Mouse (Mus musculus): Measurements from ENCODE around the gene Lyzl4. TPM values are rescaled to one million over a fixed set of nuclear protein-coding genes. Genes with fewer than 3 reads are reported as not detected.

Lyzl4 gene
- total and polyA plus RNA-seq, 3 experiments: not detected

DNA sequence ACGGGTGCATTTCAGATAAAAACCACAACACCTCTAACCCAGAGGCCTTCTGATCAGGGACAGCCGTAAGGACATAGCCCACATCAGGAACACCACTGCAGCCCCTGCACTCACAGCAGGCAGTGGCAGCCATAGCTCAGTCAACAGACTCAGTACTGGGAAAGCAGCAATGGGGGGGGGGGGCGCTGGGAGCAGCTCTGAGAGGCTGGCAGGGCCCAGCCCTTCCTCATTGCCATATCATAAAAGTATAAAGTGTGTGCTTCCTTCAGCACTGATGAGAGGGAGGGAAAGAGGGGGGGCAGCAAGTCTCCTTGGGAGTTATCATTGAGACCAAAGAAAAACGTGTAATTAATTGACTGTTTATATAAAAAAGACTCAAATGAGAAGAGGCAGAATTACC, 94.5 kb downstream of the Lyzl4 start:
- peaks cover 4% of the 10 kb centered on the region for H3K9me3 ChIP-seq (replicated peaks; ENCODE audit: low read length)
- no peak overlapping the region for H3K27ac ChIP-seq (ENCODE audit: insufficient read depth, low read depth)
- no peaks in the 10 kb centered on the region for H3K79me2 ChIP-seq (replicated peaks; ENCODE audit: control insufficient read depth, extremely low read depth, insufficient read depth, poor library complexity, severe bottlenecking)
- DNase-seq (ENCODE audit: extremely low read depth): no peak
- no peak overlapping the region for H3K9ac ChIP-seq (ENCODE audit: insufficient read depth, low read depth)
- no peak overlapping the region for H3K4me3 ChIP-seq (replicated peaks in 1 of 3; ENCODE audit: low read depth in 2 of 3, low read length in 2 of 3, poor library complexity in 1 of 3)
- H3K36me3 ChIP-seq (replicated peaks in 1 of 2; ENCODE audit: control insufficient read depth in 1 of 2, insufficient read depth in 1 of 2, low read length in 1 of 2): no peaks in the 10 kb centered on the region
- dilution Hi-C loops (cut with MboI; ENCODE audit: extremely low pct_ligation_motif_present, extremely low pct_unique_long_range_greater_than_20kb, low sequenced_read_pairs): no loop called here
- no peak overlapping the region for H3K4me2 ChIP-seq (ENCODE audit: insufficient read depth, low read depth, poor library complexity, severe bottlenecking)
- no peak for TF ChIP-seq ETS1 (conservative IDR thresholded peaks at IDR 0.05; ENCODE audit: low read depth, low read length)
- TF ChIP-seq JUN (IDR thresholded peaks at IDR 0.05; ENCODE audit: insufficient read depth, low read depth, low read length): no peak
- TF ChIP-seq BHLHE40 (IDR thresholded peaks at IDR 0.05; ENCODE audit: low read depth, low read length): no peak
- no peak for TF ChIP-seq ELF1 (IDR thresholded peaks at IDR 0.05; ENCODE audit: low read depth, low read length)
- no peak for TF ChIP-seq UBTF (IDR thresholded peaks at IDR 0.05; ENCODE audit: low read depth, low read length)
- no peak for TF ChIP-seq E2F4 (IDR thresholded peaks at IDR 0.05; ENCODE audit: insufficient replicate concordance, low read depth, low read length)
- no peak for TF ChIP-seq TCF12 (IDR thresholded peaks at IDR 0.05; ENCODE audit: low read depth, low read length)
- no peak for TF ChIP-seq ZKSCAN1 (IDR thresholded peaks at IDR 0.05; ENCODE audit: borderline replicate concordance, low read depth, low read length)
- no peak for TF ChIP-seq MAFK (IDR thresholded peaks at IDR 0.05; ENCODE audit: insufficient replicate concordance, low read length)
- no peak for TF ChIP-seq POLR2AphosphoS2 (IDR thresholded peaks at IDR 0.05; ENCODE audit: low read depth, low read length)
- no peak for TF ChIP-seq RCOR1 (conservative IDR thresholded peaks at IDR 0.05; ENCODE audit: low read depth, low read length)
- no peak for TF ChIP-seq CTCF (conservative IDR thresholded peaks at IDR 0.05 in 1 of 2, IDR thresholded peaks at IDR 0.05 in 1 of 2; ENCODE audit: low read depth in 2 of 2, low read length in 2 of 2)
- no peak for TF ChIP-seq PAX5 (IDR thresholded peaks at IDR 0.05; ENCODE audit: low read length)
- TF ChIP-seq SMC3 (IDR thresholded peaks at IDR 0.05; ENCODE audit: low read depth, low read length): no peak
- no peak for TF ChIP-seq POLR2A (IDR thresholded peaks at IDR 0.05; ENCODE audit: low read depth, low read length)
- TF ChIP-seq MAX (IDR thresholded peaks at IDR 0.05; ENCODE audit: low read length): no peak
- in situ Hi-C loops (cut with MboI; ENCODE audit: low pct_ligation_motif_present, low pct_unique_long_range_greater_than_20kb, low sequenced_read_pairs): no loop called here
- H3K4me1 ChIP-seq (ENCODE audit: control insufficient read depth in 1 of 2, insufficient read depth in 2 of 2): no peaks in the 10 kb centered on the region
- H3K27me3 ChIP-seq (replicated peaks): peaks cover 10% of the 10 kb centered on the region

DNA sequence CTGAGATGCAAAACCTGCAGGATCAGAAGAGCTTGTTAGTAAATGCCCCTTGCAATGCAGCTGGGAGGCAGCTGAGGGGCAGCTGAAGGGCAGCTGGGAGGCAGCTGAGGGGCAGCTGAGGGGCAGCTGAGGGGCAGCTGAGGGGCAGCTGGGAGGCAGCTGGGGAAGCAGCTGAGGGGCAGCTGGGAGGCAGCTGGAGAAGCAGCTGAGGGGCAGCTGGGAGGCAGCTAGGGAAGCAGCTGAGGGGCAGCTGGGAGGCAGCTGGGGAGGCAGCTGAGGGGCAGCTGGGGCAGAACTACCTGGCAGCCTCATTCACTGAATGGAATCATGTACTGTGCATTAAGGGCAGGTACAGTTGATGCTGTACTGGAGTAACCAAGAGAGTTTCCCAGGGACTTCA, 100.4 kb downstream of the Lyzl4 start:
- H3K4me3 ChIP-seq (replicated peaks in 1 of 3; ENCODE audit: low read depth in 2 of 3, low read length in 2 of 3, poor library complexity in 1 of 3): no peak overlapping the region
- no peak for TF ChIP-seq ZNF384 (IDR thresholded peaks at IDR 0.05; ENCODE audit: low read depth, low read length)
- TF ChIP-seq MYC (IDR thresholded peaks at IDR 0.05; ENCODE audit: low read depth, low read length): no peak
- TF ChIP-seq JUND (conservative IDR thresholded peaks at IDR 0.05; ENCODE audit: low read depth, low read length): no peak
- dilution Hi-C loops (cut with MboI; ENCODE audit: extremely low pct_ligation_motif_present, extremely low pct_unique_long_range_greater_than_20kb, low sequenced_read_pairs): no loop called here

More for the DNA sequence above, 100.4 kb downstream of the Lyzl4 start:
- Histone ChIP-seq H3K27ac (ENCODE audit: insufficient read depth, low read depth) (no peak overlapping the region), H3K4me2 (ENCODE audit: insufficient read depth, low read depth, poor library complexity, severe bottlenecking) (no peak overlapping the region), H3K4me1 (ENCODE audit: control insufficient read depth in 1 of 2, insufficient read depth in 2 of 2) (no peaks in the 10 kb centered on the region), H3K79me2 (replicated peaks; ENCODE audit: control insufficient read depth, extremely low read depth, insufficient read depth, poor library complexity, severe bottlenecking) (no peaks in the 10 kb centered on the region), H3K36me3 (replicated peaks in 1 of 2; ENCODE audit: control insufficient read depth in 1 of 2, insufficient read depth in 1 of 2, low read length in 1 of 2) (no peaks in the 10 kb centered on the region), H3K27me3 (replicated peaks) (peaks cover 31% of the 10 kb centered on the region), H3K9ac (ENCODE audit: insufficient read depth, low read depth) (no peak overlapping the region), H3K9me3 (replicated peaks; ENCODE audit: low read length) (peaks cover 9% of the 10 kb centered on the region)
- no peak for DNase-seq (ENCODE audit: extremely low read depth)
- in situ Hi-C loops (cut with MboI; ENCODE audit: low pct_ligation_motif_present, low pct_unique_long_range_greater_than_20kb, low sequenced_read_pairs): no loop called here
